Mouse (Mus musculus) cerebellum, postnatal 10 days (tissue): Measurements from ENCODE around the gene Gm20388.

ENCODE experiments used
- DNase-seq, 2 experiments: peaks; one replicate each; pipeline ENCODE4 v3.0.0; 2021; ENCODE audit warnings: mixed read lengths in 2 of 2

Gm20388 gene

GRCm38 (mm10) chr8:122928631-122929224 lies 3018.1 kb downstream of the Gm20388 start:
- no peak for DNase-seq

DNA sequence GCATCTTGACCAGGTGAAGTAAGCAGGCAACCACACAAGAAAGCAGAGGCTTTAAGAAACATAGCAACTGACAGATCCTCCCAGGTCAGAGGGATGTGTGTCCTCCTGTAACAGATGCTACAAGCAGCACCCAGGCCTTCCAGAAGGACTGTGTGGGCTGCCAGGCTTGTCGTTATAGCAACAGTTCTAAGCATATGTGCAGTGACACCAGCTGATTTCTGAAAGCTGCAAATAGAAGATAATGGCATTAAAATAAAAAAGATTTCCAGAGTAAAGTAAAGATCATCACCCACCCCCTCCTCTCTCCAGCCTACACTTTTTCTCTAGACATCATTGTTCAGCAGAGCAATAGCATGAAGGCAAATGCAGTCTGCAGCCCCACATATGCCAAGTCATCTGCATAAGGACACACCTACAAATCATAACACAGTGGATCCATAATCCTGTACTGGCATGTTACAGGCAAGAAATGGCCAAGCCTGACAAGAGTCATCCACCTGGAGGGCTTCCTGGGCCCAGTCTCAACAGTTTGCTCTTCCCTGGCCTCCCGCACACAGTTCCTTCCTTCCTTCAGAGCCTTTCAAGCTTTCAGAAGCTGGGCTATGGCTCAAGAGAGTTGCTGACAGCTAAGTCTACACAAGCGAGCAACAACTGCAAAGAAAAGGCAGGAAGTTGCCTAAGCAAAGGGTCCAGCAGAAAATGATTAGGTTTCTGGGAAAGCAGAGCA lies 3021.4 kb downstream of the Gm20388 start:
- DNase-seq = peak; percentile 71 to 75

DNA sequence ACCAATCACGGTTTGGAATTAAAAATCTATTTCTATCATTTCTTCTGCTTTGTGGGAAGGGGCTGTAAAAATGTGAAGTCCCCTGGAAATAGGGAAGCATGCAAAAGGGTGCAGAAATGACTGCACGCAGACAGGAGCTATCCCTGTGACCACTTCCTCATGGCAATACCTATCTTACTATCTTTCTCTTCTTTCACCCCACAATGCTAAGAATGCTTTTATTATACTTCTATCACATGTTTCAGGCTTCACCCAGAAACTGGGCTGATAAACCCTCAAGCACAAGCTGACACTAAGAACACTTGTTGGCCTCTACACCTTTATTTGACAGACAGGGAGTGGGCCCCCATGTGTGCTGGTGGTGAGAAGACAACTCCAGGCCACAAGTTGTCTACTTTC lies 3021.9 kb downstream of the Gm20388 start:
- no peak for DNase-seq

DNA sequence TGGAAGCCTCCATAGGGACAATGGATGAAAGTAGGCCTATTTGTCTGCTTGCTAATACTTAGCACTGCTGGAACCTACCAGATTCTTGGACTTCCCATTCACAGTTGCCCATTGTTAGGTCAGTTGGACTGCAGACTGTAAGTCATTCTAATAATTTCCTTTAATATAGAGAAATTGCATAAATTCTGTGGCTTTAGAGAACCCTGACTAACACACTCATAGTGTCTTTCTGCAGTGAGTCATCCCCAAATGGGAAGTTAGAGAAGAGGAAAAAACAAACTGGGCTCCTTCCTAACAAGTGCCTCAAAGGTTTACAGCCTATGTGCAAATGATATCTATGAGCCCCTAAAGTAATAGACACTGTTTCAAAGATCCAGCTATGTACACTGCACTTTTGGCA lies 3023.3 kb downstream of the Gm20388 start:
- no peak for DNase-seq

DNA sequence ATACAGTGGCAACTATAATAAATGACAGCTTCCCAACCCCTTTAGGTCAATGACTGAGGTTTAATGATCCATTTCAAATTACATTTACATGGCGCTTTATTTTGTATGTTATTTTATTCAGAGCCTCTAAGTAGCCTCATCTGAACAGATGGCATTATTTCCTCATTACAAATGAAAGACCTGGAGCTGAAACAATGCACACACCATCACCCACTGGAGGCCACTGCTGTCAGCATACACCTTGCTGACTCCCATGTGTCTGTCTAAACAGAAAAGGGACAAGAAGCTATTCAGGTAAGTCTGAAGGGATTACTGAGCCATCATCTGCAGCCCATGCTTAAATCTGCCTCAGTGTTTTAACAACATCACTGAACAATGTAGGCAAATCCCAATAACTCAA lies 3024.5 kb downstream of the Gm20388 start:
- DNase-seq = no peak

DNA sequence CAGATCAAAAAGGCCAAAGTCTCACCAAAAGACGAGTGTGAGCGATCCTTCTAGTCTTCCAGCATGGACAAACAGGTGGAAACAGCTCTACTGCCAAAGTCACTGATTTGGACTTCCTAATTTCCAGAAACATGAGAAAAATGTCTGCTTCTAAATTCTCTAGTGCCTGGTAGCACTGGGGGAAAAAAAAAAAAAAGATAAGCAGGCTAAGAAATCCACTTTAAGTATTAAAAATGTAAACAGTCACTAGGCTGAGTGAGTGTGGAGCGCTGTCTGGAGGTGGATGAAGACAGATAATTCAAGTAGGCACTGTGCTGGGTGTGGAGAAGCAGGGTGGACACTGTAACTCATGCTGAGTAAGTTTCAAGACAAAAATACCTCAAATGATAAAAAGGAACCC lies 3025.3 kb downstream of the Gm20388 start:
- no peak for DNase-seq

- DNase-seq = peak; percentile 35
Measured at GRCm38 (mm10) chr8:122937545-122938053, 3027.0 kb downstream of the Gm20388 start.

- peak; percentile 45 to 46 for DNase-seq
Measured at GRCm38 (mm10) chr8:122938170-122938569, 3027.5 kb downstream of the Gm20388 start.

DNA sequence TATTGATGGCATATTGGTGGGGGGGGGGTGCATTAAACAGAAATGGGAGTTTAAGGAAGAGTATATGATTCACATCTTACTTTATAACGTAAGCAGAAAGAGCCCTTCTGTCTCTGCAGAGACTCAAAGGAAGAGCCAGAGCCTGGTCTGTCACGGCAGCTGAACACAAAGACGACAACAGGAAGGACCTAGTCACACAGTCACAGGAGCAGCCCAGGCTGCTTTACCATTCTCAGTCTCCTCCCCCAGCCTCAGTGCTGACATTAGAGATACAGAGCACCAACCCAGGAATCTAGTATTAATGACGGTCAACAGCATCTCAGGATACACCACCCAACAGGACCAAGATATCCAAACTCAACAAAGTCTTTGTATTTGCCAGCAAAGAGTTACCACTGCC lies 3027.9 kb downstream of the Gm20388 start:
- peak in 1 of 2 experiments; percentile 31 for DNase-seq

GRCm38 (mm10) chr8:122942803-122943713 lies 3032.4 kb downstream of the Gm20388 start:
- DNase-seq = peak; percentile 59 to 60

DNA sequence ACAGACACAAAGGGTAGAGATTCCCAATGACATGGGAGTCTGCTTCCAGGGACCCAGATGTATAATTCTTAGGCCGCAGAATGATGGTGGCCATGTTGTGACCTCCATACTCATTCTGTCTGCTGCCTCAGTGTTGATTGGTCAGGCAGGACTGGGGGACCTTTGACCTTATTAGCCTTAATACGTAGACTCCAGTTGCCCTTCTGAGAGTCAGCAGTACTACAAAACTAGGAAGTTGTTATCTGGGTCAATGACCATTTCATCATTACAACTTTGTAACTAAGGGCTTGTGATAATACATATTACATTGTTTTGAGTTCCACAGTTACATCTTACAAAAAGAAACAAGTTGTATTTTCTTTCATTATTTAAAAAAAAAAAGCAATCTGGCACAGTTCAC lies 3035.1 kb downstream of the Gm20388 start:
- DNase-seq = no peak

- DNase-seq = no peak
Measured at GRCm38 (mm10) chr8:122949701-122950100, 3039.1 kb downstream of the Gm20388 start.

GRCm38 (mm10) chr8:122951456-122951855 lies 3040.8 kb downstream of the Gm20388 start:
- no peak for DNase-seq

DNA sequence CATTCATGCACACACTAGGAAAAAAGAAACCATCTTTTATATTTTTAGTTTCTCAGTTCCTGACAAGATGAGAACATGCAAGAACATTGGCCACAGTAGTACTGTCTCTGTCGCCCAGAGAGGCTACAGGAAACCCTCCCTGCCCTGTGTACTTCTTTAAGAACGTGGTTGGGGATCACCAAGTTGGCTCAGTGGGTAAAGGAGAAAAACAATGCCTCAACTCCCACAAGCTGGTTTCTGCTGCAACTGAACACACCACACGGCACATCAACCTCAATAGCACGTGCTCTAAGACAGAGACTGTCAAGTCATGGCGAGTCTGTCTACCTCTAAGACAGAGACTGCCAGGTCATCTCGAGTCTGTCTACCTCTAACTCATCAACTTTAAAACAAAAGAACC lies 3042.4 kb downstream of the Gm20388 start:
- no peak for DNase-seq

DNA sequence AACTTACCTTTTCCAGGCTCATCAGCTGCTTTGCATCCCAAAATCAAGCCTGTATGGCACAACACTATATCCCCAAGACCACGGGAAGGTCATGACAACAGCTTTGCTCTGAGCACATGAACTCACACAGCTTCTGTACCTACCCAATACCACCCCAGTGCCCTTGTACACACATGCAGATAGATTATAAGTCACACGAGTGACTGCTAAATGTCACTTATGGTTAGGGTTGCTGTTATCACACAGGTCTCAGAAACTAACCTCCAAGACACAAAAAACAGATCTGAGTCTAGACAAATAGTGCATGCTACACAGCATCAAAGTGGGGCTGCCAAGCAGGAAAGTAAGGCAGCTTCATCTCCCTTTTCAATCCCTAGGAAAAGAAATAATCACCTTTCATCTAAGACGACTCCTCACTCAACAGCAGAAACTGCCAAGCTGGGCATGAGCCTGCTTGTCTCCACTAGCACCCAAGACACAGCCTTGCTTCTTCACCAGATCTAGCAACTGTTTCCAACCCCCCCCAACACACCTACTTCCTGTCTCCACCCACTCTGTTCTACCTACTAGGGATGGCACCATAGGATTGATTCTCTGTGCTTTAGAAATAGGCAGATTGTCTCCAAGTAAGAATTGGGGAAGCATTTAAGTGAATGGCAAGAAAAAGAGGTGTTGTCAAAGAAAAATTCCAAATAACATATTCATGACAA lies 3043.6 kb downstream of the Gm20388 start:
- DNase-seq = no peak

DNA sequence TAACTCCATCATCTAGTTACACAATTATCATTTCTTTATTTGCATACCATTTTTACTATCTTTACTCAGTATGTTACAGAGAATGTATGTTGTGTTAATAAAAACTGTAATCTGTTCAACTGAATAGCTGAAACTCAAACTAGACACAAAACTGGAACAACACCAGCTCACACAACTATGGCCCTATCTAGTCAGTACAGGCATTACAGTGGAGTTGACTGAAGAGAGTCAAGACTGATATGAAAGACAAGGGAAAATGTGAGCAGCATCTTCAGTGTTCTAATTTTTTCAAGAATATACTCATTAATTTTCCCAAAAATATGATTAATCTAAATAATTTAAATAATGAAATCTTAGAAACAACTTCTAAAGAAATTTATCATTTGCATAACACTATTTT lies 3044.6 kb downstream of the Gm20388 start:
- DNase-seq = no peak

DNA sequence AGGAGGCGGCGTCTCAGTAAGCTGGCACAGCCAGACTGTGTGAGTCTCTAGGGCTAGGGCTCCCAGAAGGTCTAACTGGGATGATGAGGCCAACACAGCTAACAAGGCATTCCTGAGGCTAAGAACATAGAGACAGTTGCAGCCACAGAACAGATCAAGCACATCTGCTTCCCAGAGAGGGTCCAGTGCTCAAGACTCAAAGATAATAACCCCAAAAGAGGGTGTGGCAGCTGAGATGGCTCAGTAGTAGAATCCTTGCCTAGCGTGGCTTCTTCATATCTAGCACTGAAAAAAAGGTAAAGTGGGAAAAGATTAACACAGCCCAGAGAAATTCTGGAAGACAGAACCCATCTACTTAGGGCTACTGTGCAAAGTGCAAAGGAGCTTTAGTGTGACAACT lies 3045.4 kb downstream of the Gm20388 start:
- no peak for DNase-seq

GRCm38 (mm10) chr8:122960323-122960722 lies 3049.7 kb downstream of the Gm20388 start:
- DNase-seq = no peak

GRCm38 (mm10) chr8:122960932-122961331 lies 3050.3 kb downstream of the Gm20388 start:
- no peak for DNase-seq

GRCm38 (mm10) chr8:122961458-122961857 lies 3050.8 kb downstream of the Gm20388 start:
- no peak for DNase-seq

- DNase-seq = no peak
Measured at GRCm38 (mm10) chr8:122962046-122962445, 3051.4 kb downstream of the Gm20388 start.

GRCm38 (mm10) chr8:122966638-122967037 lies 3056.0 kb downstream of the Gm20388 start:
- DNase-seq = no peak

DNA sequence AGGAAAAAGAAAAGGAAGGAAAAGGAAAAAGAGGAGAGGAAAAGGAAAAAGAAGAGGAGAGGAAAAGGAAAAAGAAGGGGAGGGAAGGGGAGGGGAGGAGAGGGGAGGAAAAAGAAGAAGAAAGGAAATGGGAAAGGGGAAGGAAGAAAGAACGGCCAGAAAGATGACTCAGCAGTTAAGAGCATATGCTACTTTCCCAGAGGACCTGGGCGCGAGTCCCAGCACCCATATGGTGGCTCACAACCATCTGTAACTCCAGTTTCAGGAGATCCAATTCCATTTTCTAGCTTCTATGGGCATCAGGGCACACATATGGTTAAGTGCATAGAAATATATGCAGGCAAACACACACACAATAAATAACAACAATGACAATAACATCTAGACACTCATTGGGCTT lies 3057.5 kb downstream of the Gm20388 start:
- DNase-seq = peak; percentile 33 to 38
